Mouse (Mus musculus): Measurements from ENCODE around the gene Rhof.

DNA sequence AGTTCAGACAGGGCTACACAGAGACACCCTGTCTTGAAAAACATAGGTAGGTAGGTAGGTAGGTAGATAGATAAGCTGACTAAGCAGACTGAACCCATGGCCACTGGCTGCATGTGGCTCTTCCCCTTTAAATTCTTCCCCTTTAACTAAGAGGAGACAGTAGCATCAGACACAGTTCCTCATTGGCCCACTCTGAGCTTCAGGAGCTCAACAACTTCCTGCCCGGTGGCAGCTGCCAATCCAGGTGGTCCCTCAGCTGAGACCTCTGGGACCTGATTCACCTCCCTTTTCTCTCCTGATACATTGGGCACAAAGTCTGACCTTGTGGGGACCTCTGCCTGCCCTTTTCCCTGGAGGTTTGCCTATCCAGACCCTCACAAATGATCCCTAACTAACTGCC is 20.4 kb upstream of the Rhof start:
- no peak for TF ChIP-seq CTCF (IDR thresholded peaks at IDR 0.05; ENCODE audit: low read depth, low read length)
- TF ChIP-seq POLR2A (IDR thresholded peaks at IDR 0.05; ENCODE audit: extremely low read depth, insufficient read depth, low read length), result no peak
